Mouse (Mus musculus): ENCODE results near the gene Tcp11l2. TPM values are rescaled to one million over a fixed set of nuclear protein-coding genes. Genes with fewer than 3 reads are reported as not detected.

Tcp11l2 gene
- total RNA-seq, 4 experiments from 2014 or later, result 22.0 to 31.3 (median 26.9) TPM

DNA sequence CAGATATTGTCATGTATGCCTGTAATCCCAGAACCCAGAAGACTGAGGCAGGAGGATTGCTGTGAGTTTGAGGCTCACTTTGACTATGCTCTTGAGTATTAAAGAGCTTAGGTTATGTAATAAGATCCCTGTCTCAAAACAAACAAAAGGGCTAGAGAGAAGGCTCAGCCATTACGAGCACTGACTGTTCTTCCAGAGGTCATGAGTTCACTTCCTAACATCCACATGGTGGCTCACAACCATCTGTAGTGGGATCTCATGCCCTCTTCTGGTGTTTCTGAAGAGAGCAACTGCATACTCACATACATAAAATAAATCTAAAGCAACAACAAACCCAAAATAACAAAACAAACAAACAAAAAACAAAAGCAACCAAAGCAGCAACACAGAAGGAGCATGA is 21.7 kb downstream of the Tcp11l2 start:
- no peak for DNase-seq (ENCODE audit: low spot score in 2 of 2)

GRCm38 (mm10) chr10:84600136-84600535 is 23.7 kb downstream of the Tcp11l2 start:
- no peak for DNase-seq (ENCODE audit: low spot score in 2 of 2)

GRCm38 (mm10) chr10:84604335-84604734 is 27.9 kb downstream of the Tcp11l2 start:
- no peak for DNase-seq (ENCODE audit: low spot score in 2 of 2)

DNA sequence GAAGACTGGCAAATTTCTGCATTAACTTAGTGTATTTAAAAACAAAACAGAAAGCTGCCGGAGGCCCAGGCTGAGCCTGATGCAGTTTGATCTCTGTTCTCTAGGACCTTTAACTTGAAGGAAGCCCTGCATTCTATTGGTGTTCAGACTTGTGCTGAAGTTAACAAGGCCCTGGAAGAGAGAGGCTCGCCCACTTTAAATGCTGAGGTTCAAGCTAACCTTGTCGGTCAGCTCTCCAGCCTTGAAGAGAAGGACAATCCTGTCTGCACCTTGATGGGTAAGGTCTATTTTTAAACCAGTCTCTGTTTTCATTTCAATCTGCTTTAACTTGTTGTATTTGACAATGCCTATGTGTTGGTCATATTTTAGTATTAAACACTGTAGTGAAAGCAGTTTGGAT is 31.9 kb downstream of the Tcp11l2 start:
- no peak for DNase-seq (ENCODE audit: low spot score in 2 of 2)

DNA sequence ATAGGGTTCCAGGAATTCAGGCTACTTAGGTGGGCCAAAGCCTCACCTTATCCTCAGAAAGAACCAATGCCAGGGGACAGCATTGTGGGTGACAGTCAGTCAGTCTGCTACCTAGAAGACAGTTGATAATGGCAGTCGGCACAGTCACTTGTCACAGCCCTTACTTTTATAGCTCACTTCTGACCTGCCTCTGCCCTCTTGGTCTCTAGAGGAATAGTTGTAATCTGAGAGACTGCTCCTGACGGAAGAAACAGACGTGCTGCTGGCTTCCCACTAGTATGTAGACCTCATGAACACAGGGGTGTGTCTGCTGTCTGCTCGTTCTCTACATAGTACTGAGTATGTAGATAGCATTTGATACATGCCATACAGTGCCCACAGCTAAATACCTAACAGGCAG is 33.9 kb downstream of the Tcp11l2 start:
- DNase-seq (ENCODE audit: low spot score in 2 of 2), result no peak

DNA sequence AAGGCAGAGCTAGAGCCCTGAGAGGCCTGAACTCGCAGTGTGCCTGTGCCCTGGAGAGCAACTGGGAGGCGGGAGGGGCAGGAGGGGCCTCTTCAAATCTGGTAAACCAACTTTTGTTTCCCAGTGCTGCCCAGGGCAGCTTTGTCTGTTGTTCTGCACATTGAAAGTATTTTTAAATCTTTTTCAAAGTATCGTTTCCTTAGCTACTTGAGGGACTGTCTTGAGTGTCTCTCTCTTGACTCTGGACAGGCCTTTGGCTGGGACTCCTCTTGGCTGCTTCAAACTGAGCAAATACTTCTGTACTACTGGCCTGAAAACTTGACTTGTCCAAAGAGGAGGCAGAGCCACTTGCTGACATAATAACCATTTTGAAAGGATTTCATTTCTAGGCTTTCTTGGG is 34.4 kb downstream of the Tcp11l2 start:
- no peak for DNase-seq (ENCODE audit: low spot score in 2 of 2)

- no peak for DNase-seq (ENCODE audit: low spot score in 2 of 2)
These were observed 35.2 kb downstream of the Tcp11l2 start for GRCm38 (mm10) chr10:84611664-84612063.

- DNase-seq (ENCODE audit: low spot score in 2 of 2), result no peak
These were observed 35.9 kb downstream of the Tcp11l2 start for GRCm38 (mm10) chr10:84612281-84612680.

DNA sequence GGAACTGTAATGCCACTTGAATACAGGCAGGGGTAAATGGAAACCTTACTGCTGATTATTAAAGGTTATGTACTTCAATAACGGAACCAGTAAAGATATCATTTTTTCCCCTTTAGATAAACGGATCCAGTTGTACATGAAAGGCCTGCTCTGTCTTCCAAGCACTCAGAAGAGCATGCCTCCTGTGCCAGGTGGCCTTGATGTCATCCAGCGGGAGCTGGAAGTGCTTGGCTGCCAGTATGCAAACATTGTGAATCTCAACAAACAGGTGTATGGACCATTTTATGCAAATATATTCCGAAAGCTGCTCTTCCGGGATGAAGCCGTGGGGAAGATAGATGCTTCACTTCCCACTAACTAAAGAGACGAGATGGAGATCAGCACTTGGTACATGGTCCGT is 36.9 kb downstream of the Tcp11l2 start:
- no peak for DNase-seq (ENCODE audit: low spot score in 2 of 2)

DNA sequence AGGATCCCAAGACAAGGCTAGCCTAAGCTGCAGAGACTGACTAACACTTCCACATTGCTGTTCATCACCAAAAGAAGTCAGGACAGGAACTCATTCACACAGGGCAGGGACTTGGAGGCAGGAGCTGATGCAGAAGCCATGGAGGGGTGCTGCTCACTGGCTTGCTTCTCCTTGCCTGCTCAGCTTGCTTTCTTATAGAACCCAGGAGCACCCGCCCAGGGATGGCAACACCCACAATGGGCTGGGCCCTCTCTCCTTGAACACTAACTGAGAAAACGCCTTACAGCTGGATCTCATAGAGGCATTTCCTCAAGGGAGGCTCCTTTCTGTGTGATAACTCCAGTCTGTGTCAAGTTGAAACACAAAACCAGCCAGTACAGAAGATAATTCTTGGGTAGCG is 38.6 kb downstream of the Tcp11l2 start:
- no peak for DNase-seq (ENCODE audit: low spot score in 2 of 2)

DNA sequence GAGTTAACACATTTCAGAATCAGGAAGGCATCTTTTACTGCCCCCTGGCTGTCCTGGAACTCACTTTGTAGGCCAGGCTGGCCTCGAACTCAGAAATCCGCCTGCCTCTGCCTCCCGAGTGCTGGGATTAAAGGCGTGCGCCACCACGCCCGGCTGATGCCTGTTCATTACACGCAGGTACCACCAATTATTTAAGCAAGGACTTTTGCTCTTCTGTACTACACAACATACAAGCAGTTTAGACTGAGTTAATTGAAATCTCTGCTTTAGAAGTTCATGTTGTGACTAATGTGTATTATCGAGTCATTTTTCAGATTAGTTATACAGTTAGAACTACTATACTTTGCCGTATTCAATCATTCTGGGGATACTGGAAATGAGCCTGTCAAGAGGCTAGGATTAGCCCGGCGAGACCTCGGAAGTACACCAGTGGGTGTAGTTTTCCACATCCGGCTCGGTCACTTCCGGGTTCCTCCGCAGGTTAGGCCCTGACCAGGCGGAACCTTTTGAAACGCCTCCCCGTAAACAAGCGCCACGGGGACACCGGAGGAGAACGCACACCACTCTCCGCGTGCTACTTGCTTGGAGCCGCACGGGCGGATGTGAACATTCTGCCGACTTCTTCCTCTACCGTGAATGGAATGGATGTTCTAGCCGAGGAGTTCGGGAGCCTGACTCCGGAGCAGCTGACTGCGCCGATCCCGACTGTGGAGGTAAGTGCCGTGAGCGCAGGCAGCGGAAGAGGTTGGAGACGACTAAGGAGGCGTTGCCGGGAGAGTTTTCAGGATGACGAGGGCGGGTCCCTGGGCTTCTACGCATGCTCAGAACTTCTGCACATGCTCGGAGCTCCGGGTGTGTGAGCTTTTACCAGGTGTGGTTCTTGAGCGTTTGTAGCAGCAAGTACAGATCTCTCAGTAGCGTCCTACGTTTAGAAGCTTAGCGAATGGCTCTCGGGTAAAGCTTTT is 45.7 kb downstream of the Tcp11l2 start, which contains the start of gene Polr3b:
Gene Polr3b, plus strand, starts transcription at position 467 of the 965 bp plus-strand sequence.
- peak; percentile 91 to 96 for DNase-seq (ENCODE audit: low spot score in 2 of 2)

DNA sequence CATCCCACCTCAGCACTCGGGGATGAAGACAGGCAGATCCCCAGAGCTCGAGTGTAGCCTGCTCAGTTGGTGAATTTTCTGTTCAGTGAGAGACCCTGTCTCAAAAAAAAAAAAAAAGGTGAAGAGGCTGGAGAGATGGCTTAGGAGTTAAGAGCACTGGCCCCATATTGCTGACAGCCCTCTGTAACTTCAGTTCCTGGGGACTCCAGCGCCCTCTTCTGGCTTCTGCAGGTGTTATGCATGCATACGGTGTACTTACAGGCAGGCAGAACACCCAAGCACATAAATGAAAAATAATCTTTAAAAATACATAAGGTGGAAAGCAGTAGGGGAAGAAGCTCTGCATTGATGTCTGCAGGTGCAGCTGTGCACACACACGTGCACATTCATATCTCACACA is 54.8 kb downstream of the Tcp11l2 start:
- DNase-seq (ENCODE audit: low spot score in 2 of 2), result no peak

DNA sequence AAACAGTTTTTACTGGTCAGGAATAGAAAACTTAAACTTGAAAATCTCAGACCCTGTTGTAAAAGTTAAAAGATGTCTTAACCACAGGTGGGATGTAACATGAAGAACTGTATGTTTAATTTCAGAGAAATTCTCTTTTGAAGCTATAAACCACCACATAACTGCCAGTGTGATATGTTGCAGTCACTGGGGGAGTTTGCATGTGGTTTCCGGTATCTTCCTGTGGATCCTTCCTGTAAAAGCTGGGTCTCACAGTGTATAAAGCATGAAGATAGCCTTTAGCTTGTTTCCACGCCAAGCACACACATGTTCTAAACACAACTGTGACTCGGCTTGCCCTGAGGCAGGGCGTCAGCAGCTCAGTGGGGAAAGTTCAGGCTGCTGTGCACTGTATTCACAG is 55.6 kb downstream of the Tcp11l2 start:
- no peak for DNase-seq (ENCODE audit: low spot score in 2 of 2)

GRCm38 (mm10) chr10:84636656-84637055 is 60.2 kb downstream of the Tcp11l2 start:
- no peak for DNase-seq (ENCODE audit: low spot score in 2 of 2)

DNA sequence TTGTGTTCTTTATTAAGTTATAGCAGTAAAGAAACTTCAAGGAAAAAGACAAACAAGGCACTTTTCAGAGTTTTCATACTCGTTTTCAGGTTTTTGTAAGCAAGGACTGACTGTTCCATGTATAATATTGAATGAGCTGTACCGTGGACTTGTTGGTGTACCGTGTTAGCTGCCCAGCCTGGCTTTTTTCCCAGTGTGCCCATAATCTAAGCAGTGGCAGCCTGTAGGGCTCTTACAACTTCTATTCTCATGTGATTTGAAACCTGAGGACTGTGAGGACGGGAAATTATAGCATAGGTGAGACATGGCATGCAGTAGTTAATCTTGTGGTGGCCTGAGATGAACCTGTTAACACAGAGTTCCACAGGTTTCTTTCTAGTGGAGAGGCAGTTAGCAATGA is 62.0 kb downstream of the Tcp11l2 start:
- no peak for DNase-seq (ENCODE audit: low spot score in 2 of 2)

DNA sequence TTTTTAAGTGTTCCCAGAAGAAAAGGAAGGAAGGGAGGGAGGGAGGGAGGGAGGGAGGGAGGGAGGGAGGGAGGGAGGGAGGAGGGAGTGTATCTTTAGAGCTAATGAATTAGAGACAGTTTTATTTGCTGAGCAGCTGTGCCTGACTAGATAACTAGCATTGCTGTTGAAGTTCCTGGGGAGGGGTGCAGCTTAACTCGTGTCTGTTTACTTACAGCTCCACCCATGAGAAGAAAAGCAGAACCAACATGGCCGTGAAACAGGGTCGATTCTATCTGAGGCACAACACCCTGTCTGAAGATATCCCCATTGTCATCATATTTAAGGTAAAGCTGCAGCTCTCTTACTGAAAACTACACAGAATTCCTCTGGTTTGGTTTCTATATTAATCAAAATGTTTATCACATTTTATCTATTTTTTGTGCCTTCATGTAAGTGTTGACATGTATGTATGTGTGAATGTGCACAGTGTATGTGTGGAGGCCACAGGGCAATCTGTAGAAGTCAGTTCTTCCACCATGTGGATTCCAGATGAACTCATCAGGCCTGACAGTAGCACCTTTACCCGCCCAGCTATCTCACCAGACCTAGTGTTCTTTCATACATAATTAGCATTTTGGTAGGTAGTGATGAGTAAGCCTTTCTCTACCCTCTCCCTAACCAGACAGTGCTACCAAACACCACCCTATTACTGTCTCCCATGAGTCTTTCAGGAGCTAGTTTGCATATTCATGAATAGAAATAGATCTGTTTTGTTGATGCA is 63.3 kb downstream of the Tcp11l2 start:
- DNase-seq (ENCODE audit: low spot score in 2 of 2), result no peak

DNA sequence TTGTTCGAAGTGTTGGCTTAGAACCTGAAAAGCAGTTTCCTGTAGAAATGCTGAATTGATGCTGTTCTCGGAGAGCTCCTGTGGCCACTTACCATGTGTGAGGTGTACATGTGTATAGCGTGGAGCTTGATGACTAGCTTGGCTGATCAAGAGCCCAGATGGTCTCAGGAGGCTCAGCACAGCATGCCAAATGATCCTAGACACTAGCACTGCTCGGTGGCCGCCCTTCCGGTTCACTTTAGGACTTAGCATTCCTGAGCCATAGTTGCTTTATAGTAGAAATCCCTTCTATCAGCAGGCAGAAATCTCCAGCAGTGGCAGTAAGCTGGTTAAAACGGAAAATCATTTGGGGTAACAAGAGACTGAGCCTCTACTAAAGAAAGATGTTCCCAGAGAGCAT is 64.4 kb downstream of the Tcp11l2 start:
- DNase-seq (ENCODE audit: low spot score in 2 of 2), result no peak

- DNase-seq (ENCODE audit: low spot score in 2 of 2), result no peak
These were observed 65.2 kb downstream of the Tcp11l2 start for GRCm38 (mm10) chr10:84641576-84641975.

GRCm38 (mm10) chr10:84645940-84646339 is 69.5 kb downstream of the Tcp11l2 start:
- no peak for DNase-seq (ENCODE audit: low spot score in 2 of 2)

DNA sequence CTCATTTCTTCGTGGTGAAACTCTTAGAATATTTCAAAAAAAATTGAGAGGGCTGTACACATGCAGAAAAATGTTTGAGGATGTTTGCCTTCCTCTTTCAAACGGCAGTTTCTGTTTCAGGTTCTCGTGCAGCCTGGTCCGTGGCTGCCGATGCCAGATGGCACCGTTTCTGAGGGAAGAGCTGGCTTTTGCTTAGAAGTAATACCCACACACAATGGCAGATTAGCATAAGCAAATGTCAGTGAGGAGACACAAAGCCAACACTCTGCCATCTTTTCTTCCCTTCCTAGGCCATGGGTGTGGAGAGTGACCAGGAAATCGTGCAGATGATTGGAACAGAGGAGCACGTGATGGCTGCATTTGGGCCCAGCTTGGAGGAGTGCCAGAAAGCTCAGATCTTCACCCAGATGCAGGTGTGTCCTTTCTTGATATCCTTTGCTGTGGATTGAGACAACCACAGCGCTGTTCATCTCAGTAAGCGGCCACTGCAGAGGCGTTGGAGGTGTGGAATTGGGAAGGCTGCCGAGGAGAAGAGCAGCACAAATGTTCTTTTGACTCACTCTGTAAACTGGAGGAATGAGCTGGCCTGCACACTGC is 70.2 kb downstream of the Tcp11l2 start:
- DNase-seq (ENCODE audit: low spot score in 2 of 2), result peak; percentile 62 to 70

DNA sequence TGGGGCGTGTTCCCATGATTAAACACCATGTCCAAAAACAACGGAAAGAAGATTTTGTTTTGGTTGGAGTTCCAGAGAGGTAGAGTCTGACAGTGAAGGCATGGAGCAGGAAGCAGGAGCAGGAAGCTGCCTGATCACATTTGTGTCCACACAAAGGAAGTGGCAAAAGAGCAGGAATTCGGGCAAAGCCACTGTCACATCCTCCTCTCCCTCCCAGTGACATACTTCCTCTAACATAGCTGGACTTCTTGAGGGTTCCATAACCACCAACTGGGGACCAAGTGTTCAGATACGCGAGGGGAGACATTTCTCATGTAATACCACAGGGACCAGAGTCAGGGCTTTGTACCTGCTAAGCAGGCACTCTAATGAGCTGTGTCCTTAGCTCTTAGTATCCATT is 70.8 kb downstream of the Tcp11l2 start:
- DNase-seq (ENCODE audit: low spot score in 2 of 2), result no peak

GRCm38 (mm10) chr10:84648911-84649310 is 72.5 kb downstream of the Tcp11l2 start:
- DNase-seq (ENCODE audit: low spot score in 2 of 2), result no peak

All from layer of hippocampus, adult 8-10 months (tissue).